Mouse (Mus musculus) forebrain, embryonic 14.5 days (tissue): Measurements from ENCODE around the gene Cog6. TPM values are rescaled to one million over a fixed set of nuclear protein-coding genes. Genes with fewer than 3 reads are reported as not detected.

Experiments
- ATAC-seq: fragments of 200-750 bp; cut with Nextera tagmentation; 2 replicates; pipeline ENCODE4 v1.8.0; 2017; ENCODE audit warnings: mild to moderate bottlenecking, moderate library complexity
- DNase-seq: peaks from one replicate; pipeline ENCODE4 v3.0.0-alpha.2; 2015; ENCODE audit warnings: low spot score
- H3K27ac ChIP-seq: fragments of 300-500 bp; sonication (generic); 2 replicates; pipeline ENCODE4 v1.5.1; 2014; ENCODE audit warnings: low read depth, mild to moderate bottlenecking, control low read depth, low read length, moderate library complexity
- H3K27me3 ChIP-seq: fragments of 300-500 bp; sonication (generic); replicated peaks from 2 replicates; pipeline ENCODE4 v1.6.1; 2014; ENCODE audit warnings: low read length, control low read depth, mixed read lengths; ENCODE audit not compliant: control insufficient read depth, insufficient read depth
- H3K36me3 ChIP-seq: fragments of 300-500 bp; sonication (generic); 2 replicates; pipeline ENCODE4 v1.6.1; 2014; ENCODE audit warnings: low read length, control low read depth; ENCODE audit not compliant: control insufficient read depth, insufficient read depth
- H3K4me1 ChIP-seq: fragments of 300-500 bp; sonication (generic); 2 replicates; pipeline ENCODE4 v1.6.1; 2014; ENCODE audit warnings: antibody characterized with exemption, low read length, control low read depth; ENCODE audit not compliant: control insufficient read depth, insufficient read depth
- H3K4me2 ChIP-seq: fragments of 300-500 bp; sonication (generic); 2 replicates; pipeline ENCODE4 v1.6.1; 2014; ENCODE audit warnings: mild to moderate bottlenecking, control low read depth, low read length
- H3K4me3 ChIP-seq: fragments of 300-500 bp; sonication (generic); 2 replicates; pipeline ENCODE4 v1.5.1; 2014; ENCODE audit warnings: low read depth, low read length, control low read depth
- H3K9ac ChIP-seq: fragments of 300-500 bp; sonication (generic); 2 replicates; pipeline ENCODE4 v1.6.1; 2014; ENCODE audit warnings: mild to moderate bottlenecking, low read length, control low read depth, moderate library complexity
- H3K9me3 ChIP-seq: fragments of 300-500 bp; sonication (generic); replicated peaks from 2 replicates; pipeline ENCODE4 v1.6.1; 2016; ENCODE audit warnings: low read length, control low read depth, mixed read lengths; ENCODE audit not compliant: control insufficient read depth
- WGBS: fragments of 180-500 bp; shearing (Covaris S2); extraction: QIAGEN DNeasy Blood & Tissue Kit; methylation state at CpG from one replicate; pipeline ENCODE4 v1.1.7; 2014; 5-methylcytosine and 5-hydroxymethylcytosine counted together
- polyA plus RNA-seq: library from polyadenylated mRNA; unstranded; fragments of >200 nt; fragmentation: Nextera tagmentation; extraction: Ambion mirVana; gene quantifications from 2 replicates; pipeline ENCODE4 v1.2.1, GENCODE M21; 2014

Cog6 gene
- polyA plus RNA-seq, 1 experiment from 2014 or later: 73.1 TPM

GRCm38 (mm10) chr3:53045697-53046096 lies 28.7 kb upstream of the Cog6 start:
- H3K9me3 ChIP-seq: no peaks in the 10 kb centered on the region
- 86% methylated on average over 4 of the region's 4 CpGs for whole genome bisulfite sequencing
- DNase-seq (no peak), ATAC-seq (no peak)
- no peak overlapping the region for H3K27ac ChIP-seq
- no peak overlapping the region for H3K4me2 ChIP-seq
- 0 out of 2 replicates have a peak, but pooled peaks cover 3% of the 10 kb centered on the region for H3K4me1 ChIP-seq
- no peaks in the 10 kb centered on the region for H3K36me3 ChIP-seq
- no peaks in the 10 kb centered on the region for H3K27me3 ChIP-seq
- H3K9ac ChIP-seq: no peak overlapping the region
- H3K4me3 ChIP-seq: no peak overlapping the region

- no peak overlapping the region for H3K4me3 ChIP-seq
- DNase-seq (no peak), ATAC-seq (no peak)
- no peaks in the 10 kb centered on the region for H3K36me3 ChIP-seq
- 0 out of 2 replicates have a peak, but pooled peaks cover 3% of the 10 kb centered on the region for H3K4me1 ChIP-seq
- H3K4me2 ChIP-seq: peak overlapping the region; percentile 24
- no peaks in the 10 kb centered on the region for H3K9me3 ChIP-seq
- H3K27me3 ChIP-seq: no peaks in the 10 kb centered on the region
- H3K9ac ChIP-seq: no peak overlapping the region
- 76% methylated on average over 11 of the region's 11 CpGs for WGBS
- H3K27ac ChIP-seq: no peak overlapping the region
These were observed 27.8 kb upstream of the Cog6 start for GRCm38 (mm10) chr3:53044682-53045299.

- no peaks in the 10 kb centered on the region for H3K9me3 ChIP-seq
- no peak overlapping the region for H3K27ac ChIP-seq
- 77% methylated on average over 7 of the region's 7 CpGs for WGBS
- DNase-seq (no peak), ATAC-seq (no peak)
- no peaks in the 10 kb centered on the region for H3K36me3 ChIP-seq
- H3K9ac ChIP-seq: no peak overlapping the region
- H3K4me2 ChIP-seq: peak overlapping the region; percentile 24; the same call in 1 of the 2 replicates
- 0 out of 2 replicates have a peak, but pooled peaks cover 3% of the 10 kb centered on the region for H3K4me1 ChIP-seq
- no peak overlapping the region for H3K4me3 ChIP-seq
- H3K27me3 ChIP-seq: no peaks in the 10 kb centered on the region
These were observed 27.2 kb upstream of the Cog6 start for GRCm38 (mm10) chr3:53044238-53044637.

GRCm38 (mm10) chr3:53043206-53043780 lies 26.3 kb upstream of the Cog6 start:
- no peak for DNase-seq
- Histone ChIP-seq H3K4me2 (peak overlapping the region; percentile 20; the same call in 1 of the 2 replicates), H3K36me3 (no peaks in the 10 kb centered on the region), H3K9ac (no peak overlapping the region), H3K4me1 (0 out of 2 replicates have a peak, but pooled peaks cover 3% of the 10 kb centered on the region), H3K4me3 (no peak overlapping the region), H3K9me3 (no peaks in the 10 kb centered on the region), H3K27ac (no peak overlapping the region), H3K27me3 (no peaks in the 10 kb centered on the region)
- 94% methylated on average over 13 of the region's 13 CpGs for WGBS
- ATAC-seq: no peak

- Histone ChIP-seq H3K27ac (no peak overlapping the region), H3K9me3 (no peaks in the 10 kb centered on the region), H3K4me3 (peak overlapping the region; percentile 67), H3K27me3 (no peaks in the 10 kb centered on the region), H3K4me2 (peak overlapping the region; percentile 85), H3K9ac (peak overlapping the region; percentile 72; the same call in 1 of the 2 replicates), H3K4me1 (0 out of 2 replicates have a peak, but pooled peaks cover 3% of the 10 kb centered on the region), H3K36me3 (no peaks in the 10 kb centered on the region)
- ATAC-seq: no peak
- no peak for DNase-seq
- 23% methylated on average over 9 of the region's 9 CpGs for WGBS
These were observed 25.2 kb upstream of the Cog6 start for GRCm38 (mm10) chr3:53042240-53042567.

- peak within 1 kb of the TSS; percentile 72 for H3K9ac ChIP-seq
- H3K36me3 ChIP-seq: no peaks in the 10 kb centered on the region
- peak; percentile 95 for ATAC-seq
- DNase-seq: peak; percentile 75
- 1% methylated on average over 50 of the region's 58 CpGs for WGBS
- H3K4me1 ChIP-seq: 0 out of 2 replicates have a peak, but pooled peaks cover 3% of the 10 kb centered on the region
- no peaks in the 10 kb centered on the region for H3K27me3 ChIP-seq
- H3K4me3 ChIP-seq: peak within 1 kb of the TSS; percentile 67
- H3K9me3 ChIP-seq: no peaks in the 10 kb centered on the region
- H3K4me2 ChIP-seq: peak within 1 kb of the TSS; percentile 85
- H3K27ac ChIP-seq: peak within 1 kb of the TSS; percentile 27; the same call in 1 of the 2 replicates
These were observed 24.6 kb upstream of the Cog6 start, which contains the start of gene Lhfp for GRCm38 (mm10) chr3:53041411-53042239. Gene Lhfp, plus strand, starts transcription at chr3:53041528.

- H3K27me3 ChIP-seq: no peaks in the 10 kb centered on the region
- peak overlapping the region; percentile 85 for H3K4me2 ChIP-seq
- no peaks in the 10 kb centered on the region for H3K36me3 ChIP-seq
- DNase-seq: no peak
- H3K9ac ChIP-seq: peak overlapping the region; percentile 72
- H3K27ac ChIP-seq: no peak overlapping the region
- ATAC-seq: peak; percentile 16; the same call in 1 of the 2 replicates
- H3K4me1 ChIP-seq: 0 out of 2 replicates have a peak, but pooled peaks cover 3% of the 10 kb centered on the region
- 8% methylated on average over 17 of the region's 17 CpGs for WGBS
- peak overlapping the region; percentile 67 for H3K4me3 ChIP-seq
- no peaks in the 10 kb centered on the region for H3K9me3 ChIP-seq
These were observed 23.8 kb upstream of the Cog6 start for GRCm38 (mm10) chr3:53040593-53041410.

- ATAC-seq: no peak
- WGBS: 83% methylated on average over 8 of the region's 8 CpGs
- no peak overlapping the region for H3K27ac ChIP-seq
- H3K27me3 ChIP-seq: no peaks in the 10 kb centered on the region
- H3K9me3 ChIP-seq: no peaks in the 10 kb centered on the region
- no peak overlapping the region for H3K4me3 ChIP-seq
- no peak for DNase-seq
- no peak overlapping the region for H3K9ac ChIP-seq
- 0 out of 2 replicates have a peak, but pooled peaks cover 3% of the 10 kb centered on the region for H3K4me1 ChIP-seq
- no peak overlapping the region for H3K4me2 ChIP-seq
- H3K36me3 ChIP-seq: no peaks in the 10 kb centered on the region
These were observed 22.7 kb upstream of the Cog6 start for GRCm38 (mm10) chr3:53039746-53040145.
